Mouse (Mus musculus) kidney, postnatal 4 days (tissue): ENCODE data around the gene Fam47e.
"Not testable (repeated sequence)": the region's sequence is repeated elsewhere in the genome, so short reads cannot be mapped to it uniquely, and the experiment has no call there.

Experiments used
- DNase-seq, 2 experiments: peaks; one replicate each; pipeline ENCODE4 v3.0.0; 2021; ENCODE audit warnings: mixed read lengths in 2 of 2

Fam47e gene

DNA sequence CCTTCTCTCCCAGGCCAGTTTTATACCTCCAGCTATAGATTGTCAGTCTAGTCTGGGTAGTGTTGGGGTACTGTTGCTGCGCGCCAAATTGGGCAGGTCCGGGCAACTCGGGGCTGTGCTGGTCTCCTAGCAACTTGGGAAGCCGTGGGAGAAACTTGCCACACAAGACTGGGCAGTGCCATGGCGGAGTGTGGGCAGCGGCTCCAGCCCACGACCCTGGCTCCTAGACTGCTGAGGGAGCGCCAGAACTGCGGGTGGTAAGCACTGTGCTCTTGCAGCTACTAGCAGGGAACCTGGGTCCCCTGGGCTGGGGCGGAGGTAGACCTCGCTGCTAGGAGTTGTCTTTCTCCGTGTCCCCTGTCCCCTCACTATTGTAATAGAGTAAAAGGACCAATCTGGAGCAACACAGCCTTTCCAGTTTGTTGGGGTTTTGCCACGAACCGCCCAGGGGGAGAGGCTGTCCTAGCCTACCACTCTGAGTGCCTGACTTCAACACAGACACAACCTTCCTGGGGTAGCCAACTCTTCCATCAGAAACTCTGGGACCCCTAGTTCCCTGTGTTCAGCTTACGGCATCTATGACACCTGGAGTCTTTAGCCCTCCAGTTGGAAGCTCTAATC is at the start of gene Fam47e:
Gene Fam47e (plus strand): TSS at position 179 of the 621 bp plus-strand sequence.
- peak; percentile 47 to 66 for DNase-seq

DNA sequence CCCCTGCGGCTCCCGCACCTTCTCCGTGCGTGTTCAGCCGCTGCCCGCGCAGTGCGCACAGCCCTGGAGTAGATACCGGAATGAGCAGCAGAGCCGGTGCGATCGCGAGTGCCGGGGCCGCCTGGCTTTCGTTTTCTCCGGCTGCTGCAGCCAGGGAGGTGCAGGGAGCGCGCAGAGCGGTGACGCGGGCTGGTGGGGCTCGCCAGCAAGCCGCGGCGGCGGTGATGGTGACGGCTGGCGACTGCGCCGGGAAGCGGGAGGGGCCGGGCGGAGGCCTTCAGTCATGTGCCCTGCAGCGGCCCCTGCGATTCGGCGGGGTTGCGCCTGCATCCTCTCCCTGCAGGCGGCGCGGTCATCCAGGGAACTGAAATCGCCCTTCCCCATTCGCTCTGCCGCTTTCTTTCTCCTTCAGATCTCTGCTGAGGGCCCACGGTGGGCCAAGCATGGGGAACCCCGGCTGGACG is 49.4 kb upstream of the Fam47e start:
- peak; percentile 96 to 98 for DNase-seq

DNA sequence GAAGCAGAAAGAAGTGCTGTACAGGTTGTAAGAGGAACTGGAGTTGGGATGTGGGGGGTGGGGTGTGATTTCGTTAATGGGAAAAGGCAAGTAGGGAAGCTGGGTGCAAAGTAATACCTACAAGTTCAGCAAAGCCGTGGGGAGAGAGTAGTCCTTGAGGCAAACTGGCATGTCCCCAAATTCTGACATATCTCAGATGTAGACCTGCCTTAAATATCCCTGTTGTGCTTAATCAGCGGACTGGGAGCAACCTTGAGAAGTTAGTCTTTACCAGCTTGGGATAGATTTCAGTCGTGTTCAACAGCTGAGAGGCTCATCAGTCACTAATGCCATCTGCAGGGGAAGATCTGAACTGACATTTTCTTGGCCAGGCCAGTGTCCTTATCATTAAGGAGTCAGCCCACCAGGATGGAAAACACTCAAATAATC is 48.6 kb upstream of the Fam47e start:
- DNase-seq, result peak; percentile 29 to 40

- no peak for DNase-seq
Measured at GRCm38 (mm10) chr5:92506733-92507132, 48.1 kb upstream of the Fam47e start, which contains the start of gene Scarb2. Scarb2 (minus strand) TSS chr5:92506833.

- DNase-seq, result no peak
Measured at GRCm38 (mm10) chr5:92508853-92509252, 46.0 kb upstream of the Fam47e start.

- no peak for DNase-seq
Measured at GRCm38 (mm10) chr5:92511256-92511655, 43.6 kb upstream of the Fam47e start.

DNA sequence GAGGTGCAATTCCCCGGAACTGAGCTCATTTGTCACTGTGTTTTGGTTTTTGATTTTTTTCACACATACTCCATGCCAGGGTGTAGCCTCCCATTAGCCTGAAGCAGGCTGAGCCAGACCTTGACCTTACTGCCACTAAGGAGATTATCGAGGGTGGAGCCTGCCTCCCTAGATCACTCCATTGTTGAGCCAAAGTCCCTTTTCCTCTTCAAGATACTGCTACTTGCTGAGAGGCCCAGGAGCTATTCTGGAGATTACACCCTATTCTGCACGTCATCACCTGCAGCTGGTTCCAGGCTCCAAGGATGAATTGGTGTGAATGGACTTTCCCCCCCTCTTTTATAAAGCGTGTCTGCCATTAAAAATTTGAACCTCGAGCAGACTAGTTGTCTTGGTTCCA is 42.8 kb upstream of the Fam47e start:
- no peak for DNase-seq

GRCm38 (mm10) chr5:92521131-92521530 is 33.7 kb upstream of the Fam47e start:
- not testable (repeated sequence) for DNase-seq

DNA sequence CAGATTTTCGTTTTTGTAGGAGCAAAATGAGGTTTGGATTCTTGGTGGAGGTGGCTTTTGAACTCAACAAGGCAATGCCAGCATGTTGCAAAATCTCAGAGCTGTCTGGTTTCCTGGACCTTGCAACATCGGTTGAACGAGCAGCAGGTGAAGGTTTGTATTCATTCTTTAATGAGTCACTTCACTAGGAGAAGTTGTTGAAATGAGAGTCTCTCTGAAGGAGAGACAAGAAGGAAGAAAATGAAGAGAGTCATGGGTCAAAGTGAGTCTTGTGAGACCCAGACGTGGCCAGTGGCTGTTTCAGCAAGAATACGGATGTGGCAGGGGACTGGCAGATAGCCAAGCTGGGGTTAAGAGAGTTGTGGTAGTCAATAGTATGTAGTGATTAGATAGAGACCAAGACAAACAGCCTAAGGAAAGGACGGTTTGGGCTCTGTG is 30.0 kb upstream of the Fam47e start:
- DNase-seq, result peak; percentile 8 to 28

DNA sequence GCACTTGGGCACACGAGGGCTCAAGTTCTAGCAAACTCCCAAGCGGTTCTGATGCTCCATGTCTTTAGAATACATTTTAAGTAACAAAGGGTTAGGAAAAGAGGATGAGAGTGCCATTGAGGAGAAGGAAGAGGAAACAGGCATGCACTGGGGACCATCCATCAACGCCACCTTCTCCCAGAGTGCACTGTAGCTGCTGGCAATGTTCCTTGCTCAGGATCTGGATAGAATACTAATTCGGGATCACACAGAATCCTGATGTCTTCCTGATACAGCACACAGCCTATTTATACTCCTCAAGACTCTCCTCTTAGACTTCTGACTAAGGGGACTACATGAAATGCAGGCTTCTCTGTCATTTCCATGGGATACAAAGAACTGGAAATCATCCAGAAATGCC is 15.2 kb upstream of the Fam47e start:
- no peak for DNase-seq

DNA sequence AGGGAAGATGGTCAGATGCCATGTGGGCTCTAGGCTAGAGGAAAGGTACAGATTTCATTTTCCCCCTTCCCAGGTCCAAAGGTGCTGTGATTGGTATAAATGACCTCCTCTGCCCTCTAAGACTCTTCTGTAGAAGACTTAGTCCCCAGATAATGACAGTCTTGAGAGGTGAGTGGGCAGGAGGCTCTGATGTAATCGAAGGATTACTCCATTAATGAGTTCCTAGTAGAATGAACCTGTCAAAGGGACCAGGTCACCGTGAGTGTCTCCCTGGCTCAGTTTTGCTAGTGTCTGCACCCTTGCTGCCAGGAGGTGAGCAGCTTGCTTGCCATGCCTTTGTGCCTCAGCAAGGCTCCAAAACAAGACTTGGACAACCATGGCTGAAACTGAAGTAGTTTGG is 2.3 kb upstream of the Fam47e start:
- no peak for DNase-seq

GRCm38 (mm10) chr5:92553939-92554338 is 930 bp upstream of the Fam47e start:
- DNase-seq, result peak in 1 of 2 experiments; percentile 21

GRCm38 (mm10) chr5:92554443-92554842 is 426 bp upstream of the Fam47e start:
- peak; percentile 15 to 33 for DNase-seq

DNA sequence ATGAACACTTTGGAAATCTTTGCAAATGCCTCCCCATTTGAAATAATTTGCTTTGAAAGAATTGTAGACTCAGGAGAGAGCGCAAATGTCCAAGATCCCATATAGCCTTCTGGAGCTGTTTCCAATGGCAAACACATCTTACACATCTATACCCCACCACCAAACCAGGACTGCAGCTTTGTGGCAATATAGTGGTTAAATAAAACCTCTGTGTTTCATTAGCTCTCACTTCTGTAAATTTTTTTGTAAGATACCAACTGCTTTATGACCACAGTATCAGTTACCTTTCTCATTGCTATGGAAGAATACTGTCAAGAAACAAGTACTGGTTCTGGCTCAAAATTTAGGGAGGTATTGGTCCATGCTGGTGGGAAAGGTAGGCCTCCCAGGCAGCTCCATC is 1.0 kb downstream of the Fam47e start:
- DNase-seq, result no peak

DNA sequence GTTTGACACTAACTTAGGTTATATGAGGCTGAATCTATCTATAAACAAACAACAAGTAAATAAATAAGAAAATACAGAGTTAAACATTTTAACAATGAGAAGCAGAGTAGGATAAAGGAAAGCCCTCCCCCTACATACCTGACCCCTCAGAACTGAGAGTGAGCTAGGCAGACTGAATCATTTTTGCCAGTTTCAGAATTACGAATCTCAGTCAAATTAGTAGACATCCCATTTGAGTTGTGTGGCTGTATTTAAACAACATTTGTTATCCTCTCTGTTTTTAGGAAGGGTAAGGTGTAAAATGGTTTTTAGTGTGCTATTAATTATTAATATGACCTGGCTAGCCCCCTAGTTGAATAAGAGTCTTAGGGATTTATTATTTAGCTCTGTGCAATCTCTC is 2.6 kb downstream of the Fam47e start:
- no peak for DNase-seq

DNA sequence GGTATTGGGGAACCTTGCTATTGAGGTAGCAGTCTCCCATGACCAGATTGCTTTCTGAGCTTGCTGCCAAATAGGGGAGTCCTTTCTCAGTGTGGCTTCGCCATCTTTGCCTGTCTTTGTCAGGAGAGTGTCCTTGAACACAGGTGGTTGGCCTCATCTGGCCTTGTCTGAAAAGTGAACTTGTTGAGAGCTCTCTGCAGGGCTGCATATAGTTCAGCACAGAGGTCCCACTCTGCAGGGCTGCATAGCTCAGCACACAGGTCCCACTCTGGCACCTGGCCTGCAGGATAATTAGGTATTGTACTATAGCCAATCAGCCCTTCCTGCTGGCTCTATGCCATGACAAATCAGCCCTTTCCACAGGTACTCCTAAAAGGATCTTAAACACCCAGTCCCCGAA is 5.3 kb downstream of the Fam47e start:
- no peak for DNase-seq

DNA sequence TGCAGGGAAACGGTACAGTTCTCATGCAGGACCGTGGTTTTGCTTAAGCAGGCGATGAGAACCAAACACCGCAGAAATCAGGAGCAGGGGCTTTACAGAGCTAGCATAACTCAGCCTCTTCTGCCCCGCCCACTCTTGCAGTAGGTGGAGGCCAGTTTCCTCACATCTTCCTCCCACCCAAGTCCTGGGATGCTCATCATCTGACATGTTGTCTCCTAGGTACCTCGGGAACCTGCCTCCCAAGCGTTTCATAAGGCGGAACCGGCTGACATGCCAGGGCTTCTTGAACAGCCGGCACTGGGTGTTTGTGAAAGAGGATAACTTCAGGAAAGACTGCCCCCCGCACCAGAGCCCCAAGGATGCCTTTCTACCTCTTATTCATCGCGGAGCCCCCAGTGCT is 7.1 kb downstream of the Fam47e start:
- no peak for DNase-seq

DNA sequence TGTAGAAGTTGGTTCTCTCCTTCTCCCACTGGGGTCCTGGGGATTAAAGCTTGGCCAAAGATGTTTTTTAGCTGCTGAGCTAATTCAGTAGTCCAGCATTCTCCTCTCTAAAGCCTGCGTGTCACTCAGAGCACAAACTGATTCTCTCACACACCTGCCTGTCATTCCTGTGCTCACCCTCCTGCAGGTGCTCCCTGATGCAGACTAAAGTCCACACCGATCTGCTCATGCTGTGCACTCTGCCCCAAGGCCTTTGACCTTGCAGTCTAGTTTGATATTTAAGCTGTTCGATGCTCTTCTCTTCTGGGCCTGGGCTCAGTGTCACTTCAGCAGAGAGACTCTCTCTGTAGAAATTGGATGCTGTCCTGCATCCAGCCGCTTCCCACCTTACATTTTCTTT is 16.4 kb downstream of the Fam47e start:
- no peak for DNase-seq

GRCm38 (mm10) chr5:92579559-92579958 is 24.7 kb downstream of the Fam47e start:
- DNase-seq, result no peak

DNA sequence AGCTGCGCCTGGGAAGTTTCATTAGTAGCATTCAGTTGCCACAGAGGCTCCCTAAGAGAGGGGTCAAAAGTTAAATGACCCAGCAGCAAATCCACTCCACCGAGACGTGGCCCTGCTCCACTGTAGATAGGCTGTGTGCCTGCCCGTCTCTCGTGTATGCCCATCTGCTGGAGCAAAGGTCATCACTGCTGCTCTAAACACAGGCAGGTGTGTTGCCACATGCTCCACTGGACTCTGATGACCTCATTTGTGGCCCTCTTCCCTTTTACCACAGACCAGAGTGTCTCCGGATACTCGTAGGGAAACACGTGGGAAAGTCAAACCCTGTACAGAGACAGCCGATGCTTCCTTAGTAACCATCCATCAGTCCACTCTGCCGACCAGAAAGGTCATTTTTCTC is 31.1 kb downstream of the Fam47e start:
- DNase-seq, result no peak

- no peak for DNase-seq
Measured at GRCm38 (mm10) chr5:92595026-92595425, 40.2 kb downstream of the Fam47e start.

DNA sequence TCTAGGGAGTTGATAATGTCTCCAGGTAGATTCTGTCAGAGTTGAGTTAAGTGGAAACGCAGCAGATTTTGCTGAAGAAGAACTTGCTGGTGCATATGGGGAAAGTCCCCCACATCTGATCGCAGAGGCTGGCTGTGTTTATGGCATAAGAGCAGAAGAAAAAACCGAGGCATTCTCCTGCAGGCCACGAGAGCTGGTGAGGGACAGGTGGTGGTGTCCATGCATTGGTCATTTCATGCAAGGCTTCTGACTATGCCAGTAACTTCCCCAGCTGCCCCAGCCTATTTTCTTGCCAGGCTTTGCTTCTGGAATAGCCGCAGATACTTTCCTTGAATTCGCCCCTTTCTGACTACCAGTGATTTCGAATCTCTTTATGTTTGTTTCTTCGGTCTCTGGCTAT is 42.0 kb downstream of the Fam47e start:
- DNase-seq, result no peak

DNA sequence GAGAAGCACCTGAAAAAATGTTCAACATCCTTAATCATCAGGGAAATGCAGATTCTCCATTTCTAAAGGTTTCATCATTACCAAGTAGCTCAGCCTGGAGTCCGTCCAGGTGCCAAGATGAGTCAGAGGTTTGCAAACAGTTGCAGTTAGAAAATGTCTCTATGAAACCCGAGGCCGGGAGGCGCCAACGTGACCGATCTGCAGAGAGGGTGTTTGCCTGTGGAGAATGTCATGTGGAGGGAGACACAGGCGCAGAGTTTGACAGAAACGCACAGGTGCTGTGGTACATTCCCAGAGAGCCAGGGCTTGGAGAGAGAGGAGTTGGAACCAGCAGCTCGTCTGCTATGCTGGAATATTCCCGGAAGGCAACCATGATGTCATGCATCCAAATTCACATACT is 44.2 kb downstream of the Fam47e start:
- DNase-seq, result no peak

GRCm38 (mm10) chr5:92602691-92603690 is 48.1 kb downstream of the Fam47e start, which contains the start of gene Stbd1:
Stbd1 (plus strand) TSS chr5:92603041.
- peak; percentile 86 to 87 for DNase-seq
